Mouse (Mus musculus): ENCODE measurements around the gene Npas1. TPM values are rescaled to one million over a fixed set of nuclear protein-coding genes. Genes with fewer than 3 reads are reported as not detected.
A peak's percentile ranks its signal among the peaks of the same experiment; 100 is the strongest.

Npas1 gene
- total RNA-seq (2015) (not detected in 2 replicates), total RNA-seq (2017) (not detected in 2 replicates)

GRCm38 (mm10) chr7:16477628-16478027, at the start of gene Npas1:
Npas1 (minus strand) TSS chr7:16477728.
- no peak for ATAC-seq (replicated peaks; ENCODE audit: poor library complexity)

- no peak for ATAC-seq (replicated peaks; ENCODE audit: poor library complexity)
Observed at GRCm38 (mm10) chr7:16525995-16526394, 48.5 kb upstream of the Npas1 start.

DNA sequence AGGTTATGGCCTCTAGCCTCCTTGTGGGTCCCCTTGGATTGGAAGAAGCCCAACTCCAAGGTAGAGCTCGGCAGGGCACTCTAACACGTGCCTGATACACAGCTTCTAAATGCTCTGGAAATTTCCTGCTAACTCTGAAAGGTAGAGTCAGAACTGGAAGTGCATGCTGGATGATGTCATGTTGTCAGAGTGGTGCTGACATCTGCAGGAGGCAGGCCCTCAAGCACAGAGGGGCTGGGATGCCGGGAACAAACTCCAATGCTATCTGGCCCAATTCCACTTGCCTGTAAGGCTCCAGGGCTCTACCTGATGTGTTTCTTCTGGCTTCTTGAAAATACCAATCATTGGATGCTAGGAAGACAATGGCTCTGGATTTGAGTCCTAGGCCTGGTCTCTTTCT, 47.9 kb upstream of the Npas1 start:
- no peak for ATAC-seq (replicated peaks; ENCODE audit: poor library complexity)

- ATAC-seq (replicated peaks; ENCODE audit: poor library complexity), result no peak
Observed at GRCm38 (mm10) chr7:16524308-16524707, 46.8 kb upstream of the Npas1 start.

DNA sequence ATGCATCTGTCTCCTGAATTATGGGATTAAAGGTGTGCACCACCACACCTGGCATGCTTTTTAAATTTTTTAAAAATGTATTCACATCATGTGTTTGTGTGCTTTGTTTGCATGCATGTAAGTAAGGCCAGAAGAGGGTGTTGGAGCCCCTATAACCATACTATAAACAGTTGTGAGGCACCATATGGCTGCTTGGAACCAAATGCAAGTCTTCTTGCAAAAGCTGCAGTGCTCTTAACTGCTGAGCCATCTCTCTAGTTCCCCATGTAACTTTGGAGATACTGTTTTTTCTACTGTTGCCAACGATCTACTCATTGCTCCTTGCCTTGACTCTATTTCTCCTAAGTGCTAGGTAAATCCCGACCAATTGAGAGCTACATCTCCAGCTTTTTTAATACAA, 41.8 kb upstream of the Npas1 start:
- no peak for ATAC-seq (replicated peaks; ENCODE audit: poor library complexity)

- ATAC-seq (replicated peaks; ENCODE audit: poor library complexity), result no peak
Observed at GRCm38 (mm10) chr7:16517198-16517597, 39.7 kb upstream of the Npas1 start.

GRCm38 (mm10) chr7:16507284-16507683, 29.8 kb upstream of the Npas1 start:
- ATAC-seq (replicated peaks; ENCODE audit: poor library complexity), result peak; percentile 91

GRCm38 (mm10) chr7:16505226-16505593, 27.7 kb upstream of the Npas1 start:
- peak; percentile 56 for ATAC-seq (replicated peaks; ENCODE audit: poor library complexity)

- peak; percentile 61 for ATAC-seq (replicated peaks; ENCODE audit: poor library complexity)
Observed at GRCm38 (mm10) chr7:16504573-16505225, 27.2 kb upstream of the Npas1 start.

DNA sequence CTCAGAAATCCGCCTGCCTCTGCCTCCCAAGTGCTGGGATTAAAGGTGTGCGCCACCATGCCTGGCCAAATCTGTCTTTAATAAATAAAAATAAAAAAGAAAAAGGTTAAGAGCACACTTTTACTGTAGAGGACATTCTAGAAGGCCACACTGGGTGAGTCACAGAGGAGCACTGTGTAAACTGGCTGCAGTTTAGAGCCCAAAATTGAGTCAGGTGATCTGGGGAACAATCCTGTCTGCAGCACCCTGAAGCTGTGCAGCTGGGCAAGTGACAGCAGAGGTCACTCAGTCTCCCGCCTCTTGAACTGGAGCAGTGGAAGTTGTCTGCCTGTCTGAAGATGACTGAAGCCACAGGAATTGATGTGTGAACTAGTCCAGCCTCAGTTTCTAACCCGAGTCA, 24.0 kb upstream of the Npas1 start:
- ATAC-seq (replicated peaks; ENCODE audit: poor library complexity), result no peak

DNA sequence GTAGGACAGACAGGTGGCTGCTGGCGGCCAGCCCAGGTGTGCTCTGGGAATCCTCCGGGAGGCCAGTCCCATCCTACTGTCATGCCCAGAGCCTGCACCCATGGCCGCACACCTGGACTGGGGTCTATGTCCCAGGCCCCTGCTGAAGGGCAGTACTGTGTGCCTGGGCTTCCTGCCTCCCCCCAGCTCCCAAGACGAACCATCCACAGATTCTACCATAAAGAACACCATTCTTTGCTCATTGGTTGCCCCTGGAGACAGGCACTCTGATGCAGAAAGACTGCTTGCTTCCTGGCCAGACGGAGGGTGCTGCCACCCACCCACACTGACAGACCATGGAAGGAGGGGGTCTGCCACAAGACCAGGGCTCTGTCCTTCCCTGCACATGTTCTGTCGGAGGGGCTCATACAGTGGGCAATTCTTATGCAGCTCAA, 22.2 kb upstream of the Npas1 start:
- no peak for ATAC-seq (replicated peaks; ENCODE audit: poor library complexity)

DNA sequence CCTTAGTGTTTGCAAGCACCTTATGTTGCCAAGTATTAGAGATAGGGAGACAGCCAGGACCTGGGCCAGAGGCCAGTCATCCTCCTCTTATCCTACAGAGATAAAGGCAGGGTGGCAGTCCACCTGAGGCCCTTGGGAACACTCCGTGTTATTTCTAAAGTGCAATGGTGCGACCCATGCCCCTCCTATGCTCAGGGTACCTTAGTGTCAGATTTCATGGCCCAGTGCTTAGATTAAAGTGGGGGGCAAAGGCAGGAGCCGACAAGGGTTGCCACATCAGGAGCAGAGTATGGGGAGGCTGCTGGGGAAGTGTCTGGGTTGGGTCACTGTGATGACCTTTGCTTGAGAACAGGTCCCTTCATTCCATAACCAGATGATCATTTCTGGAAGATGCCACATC, 18.7 kb upstream of the Npas1 start:
- no peak for ATAC-seq (replicated peaks; ENCODE audit: poor library complexity)

GRCm38 (mm10) chr7:16493361-16493760, 15.8 kb upstream of the Npas1 start:
- ATAC-seq (replicated peaks; ENCODE audit: poor library complexity), result peak; percentile 73

DNA sequence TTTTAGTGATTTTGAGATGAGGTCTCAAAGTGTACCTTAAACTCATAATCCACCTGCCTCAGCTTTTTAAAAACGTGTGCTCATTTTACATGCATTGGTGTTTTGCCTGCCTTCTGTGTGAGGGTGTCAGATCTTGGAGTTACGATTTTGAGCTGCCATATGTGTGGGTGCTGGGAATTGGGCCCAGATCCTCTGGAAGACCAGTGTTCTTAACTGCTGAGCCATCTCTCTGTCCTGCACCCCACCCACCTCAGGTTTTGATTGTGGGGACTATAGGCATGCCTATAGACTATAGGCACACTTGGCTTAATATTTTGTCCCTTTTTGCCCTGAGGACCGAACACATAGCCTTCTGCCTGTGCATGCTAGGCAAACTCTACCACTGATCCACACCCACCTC, 14.7 kb upstream of the Npas1 start:
- no peak for ATAC-seq (replicated peaks; ENCODE audit: poor library complexity)

DNA sequence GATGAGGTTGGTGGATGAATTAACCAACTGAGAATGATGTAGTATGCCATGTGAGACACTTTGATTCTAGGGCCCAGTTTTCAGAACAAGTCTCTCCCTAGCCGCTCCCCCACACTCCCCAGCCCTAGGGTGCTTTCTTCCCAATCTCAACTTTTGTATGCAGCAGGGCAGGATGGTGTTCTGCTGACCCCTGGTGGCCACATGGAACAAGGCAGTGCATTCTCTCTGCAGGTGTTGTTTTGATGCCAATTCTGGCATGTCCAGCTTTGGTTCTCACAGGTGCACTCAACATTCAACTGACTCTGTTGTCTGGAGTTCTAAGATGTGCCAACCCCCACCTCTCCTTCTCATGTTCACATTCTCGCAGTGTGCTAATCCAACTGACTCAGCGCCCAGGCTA, 14.2 kb upstream of the Npas1 start:
- ATAC-seq (replicated peaks; ENCODE audit: poor library complexity), result peak; percentile 93

- no peak for ATAC-seq (replicated peaks; ENCODE audit: poor library complexity)
Observed at GRCm38 (mm10) chr7:16489948-16490347, 12.4 kb upstream of the Npas1 start.

GRCm38 (mm10) chr7:16488816-16489215, 11.3 kb upstream of the Npas1 start:
- ATAC-seq (replicated peaks; ENCODE audit: poor library complexity), result no peak

DNA sequence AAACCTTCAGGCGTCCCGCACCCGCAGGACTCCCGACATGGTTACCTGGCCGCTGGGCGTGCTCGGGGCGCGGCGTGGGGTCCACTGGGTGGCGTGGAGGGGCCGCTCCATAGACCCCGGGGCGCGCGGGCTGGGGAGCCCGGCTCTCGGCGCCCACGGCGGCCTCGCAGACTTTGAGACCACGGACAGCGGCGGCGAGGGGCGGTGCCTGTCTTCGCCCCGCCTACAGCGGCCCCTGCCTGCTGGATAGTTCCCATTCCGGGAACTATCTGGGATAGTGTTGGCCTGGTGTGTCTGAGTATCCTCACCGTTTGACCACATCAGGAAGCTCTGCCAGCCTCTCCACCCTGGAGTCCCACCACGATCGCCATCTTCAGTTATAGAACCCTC, 933 bp downstream of the Npas1 start:
- ATAC-seq (replicated peaks; ENCODE audit: poor library complexity), result 0 out of 2 replicates have a peak, but pooled peaks have one; percentile 40

DNA sequence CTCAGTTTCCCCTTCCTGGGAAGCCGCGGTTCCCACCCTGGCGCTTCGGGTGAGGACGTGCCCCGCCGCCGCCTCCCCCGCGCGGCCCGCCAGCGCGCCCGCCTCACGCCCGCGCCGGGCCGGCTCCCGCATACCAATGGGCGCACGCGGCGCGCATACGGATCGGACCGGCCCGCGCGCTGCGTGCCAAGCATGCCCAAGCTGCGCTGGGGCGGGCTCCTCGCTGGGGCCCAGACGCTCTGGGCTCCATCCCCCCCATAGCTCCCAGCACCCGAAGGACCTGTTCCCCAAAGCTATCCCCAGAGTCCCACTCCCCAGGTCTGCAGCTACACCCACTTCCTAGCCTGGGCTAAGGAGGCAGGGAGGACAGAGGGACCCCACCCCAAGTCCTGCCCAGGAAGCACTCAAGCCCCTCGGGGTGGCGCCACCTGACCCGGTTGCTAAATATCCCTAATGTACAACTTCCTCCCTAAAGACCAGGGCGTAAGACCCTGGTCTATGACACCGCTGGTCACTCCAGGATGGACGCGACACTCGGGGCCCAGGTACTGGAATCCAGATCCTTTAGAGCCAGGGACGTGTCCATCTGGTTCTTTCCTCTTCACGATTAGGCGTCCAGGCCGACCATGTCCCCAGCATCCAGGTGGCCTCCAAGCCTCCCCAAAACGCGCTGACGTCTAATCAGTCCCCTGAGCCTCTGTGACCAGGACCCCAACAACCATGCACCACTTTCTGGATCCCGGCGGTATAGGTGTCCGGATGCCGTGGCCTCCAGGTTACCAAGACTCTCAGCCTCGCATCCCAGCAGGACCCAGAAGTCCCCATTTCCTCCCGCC, 1.5 kb downstream of the Npas1 start:
- ATAC-seq (replicated peaks; ENCODE audit: poor library complexity), result no peak

DNA sequence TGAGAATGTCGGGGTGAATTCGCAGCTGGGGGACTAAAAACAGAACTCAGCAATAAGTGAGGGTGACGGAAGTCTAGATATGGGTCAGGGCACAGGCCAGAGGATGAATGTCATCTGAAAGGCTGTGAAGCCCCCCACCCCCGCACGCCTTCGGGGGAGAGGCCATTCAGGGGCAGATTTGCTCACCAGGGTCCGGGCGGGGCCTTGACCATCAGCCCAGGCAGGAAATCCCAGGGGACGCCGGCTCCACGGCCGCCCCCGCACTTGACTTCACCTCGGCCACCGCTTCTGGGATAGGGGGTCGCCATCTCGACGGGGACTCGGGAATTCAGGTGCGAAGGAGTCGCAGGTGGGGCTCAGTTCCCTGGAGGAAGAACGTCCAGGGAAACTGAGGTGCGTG, 2.2 kb downstream of the Npas1 start:
- ATAC-seq (replicated peaks; ENCODE audit: poor library complexity), result no peak

GRCm38 (mm10) chr7:16474445-16474844, 3.1 kb downstream of the Npas1 start:
- peak; percentile 47; the same call in 1 of the 2 replicates for ATAC-seq (replicated peaks; ENCODE audit: poor library complexity)

- no peak for ATAC-seq (replicated peaks; ENCODE audit: poor library complexity)
Observed at GRCm38 (mm10) chr7:16473847-16474246, 3.7 kb downstream of the Npas1 start.

Measured in megakaryocyte progenitor cell, adult 5-6 weeks (primary cell).